Mouse (Mus musculus) gastrocnemius, adult 18-20 months (tissue): ENCODE measurements around the gene Gm13694. TPM values are rescaled to one million over a fixed set of nuclear protein-coding genes. Genes with fewer than 3 reads are reported as not detected.
A peak's percentile ranks its signal among the peaks of the same experiment; 100 is the strongest.

Experiments
- DNase-seq: peaks from one replicate; pipeline ENCODE4 v3.0.0; 2021; ENCODE audit warnings: low spot score
- total RNA-seq, 2 experiments: library from RNA; stranded (reverse); gene quantifications; 2 replicates each; pipeline ENCODE4 v1.2.3; 2021

The Gm13694 gene
- total RNA-seq, 2 experiments from 2014 or later = 0.64 to 0.85 TPM

- DNase-seq = peak; percentile 71
These were observed 46.5 kb downstream of the Gm13694 start for GRCm38 (mm10) chr2:84025217-84025616.

Other genes starting within 250 kb of the Gm13694 start
- 1 to 10 TPM in 1 of 2 experiments, under 1 TPM in 1; 1.00 to 1.6 TPM for gene Fam171b, start 166.3 kb upstream of the Gm13694 start, total RNA-seq
- not detected for gene Zswim2, start 37.7 kb upstream of the Gm13694 start, total RNA-seq
- gene Gm13698, start 23.2 kb upstream of the Gm13694 start, total RNA-seq = under 1 TPM; 0.64 to 0.85 TPM
- gene Gm13693, start 17.4 kb upstream of the Gm13694 start, total RNA-seq = under 1 TPM; 0.64 to 0.85 TPM
- under 1 TPM in 1 of 2 experiments, not detected in 1; 0.64 TPM for gene Gm13695, start 11.6 kb upstream of the Gm13694 start, total RNA-seq
- gene Gm13696, start 5.8 kb upstream of the Gm13694 start, total RNA-seq = under 1 TPM; 0.64 to 0.85 TPM
- gene Gm13697, start 5.8 kb downstream of the Gm13694 start, total RNA-seq = under 1 TPM; 0.64 to 0.85 TPM
- under 1 TPM; 0.64 to 0.85 TPM for gene Gm13691, start 11.6 kb downstream of the Gm13694 start, total RNA-seq